Mouse (Mus musculus): Measurements from ENCODE around the gene Unc119b. TPM values are rescaled to one million over a fixed set of nuclear protein-coding genes. Genes with fewer than 3 reads are reported as not detected.
A peak's percentile ranks its signal among the peaks of the same experiment; 100 is the strongest.
"Not testable (repeated sequence)": the region's sequence is repeated elsewhere in the genome, so short reads cannot be mapped to it uniquely, and the experiment has no call there.

The Unc119b gene
- total and polyA plus RNA-seq, 2 experiments from 2014 or later, result 16.9 to 30.0 TPM

GRCm38 (mm10) chr5:115165895-115166814 lies 31.4 kb upstream of the Unc119b start:
- ATAC-seq (ENCODE audit: low FRiP score), result no peak; the same call in 1 of the 2 replicates

GRCm38 (mm10) chr5:115165351-115165750 lies 30.6 kb upstream of the Unc119b start:
- H3K9me3 ChIP-seq (ENCODE audit: low read length), result no peaks in the 10 kb centered on the region
- H3K27ac ChIP-seq (ENCODE audit: low read depth, low read length), result no peak overlapping the region
- no peaks in the 10 kb centered on the region for H3K4me1 ChIP-seq (ENCODE audit: insufficient read depth, low read length)
- ATAC-seq (ENCODE audit: low FRiP score) (no peak), DNase-seq (ENCODE audit: low spot score) (no peak)
- no peaks in the 10 kb centered on the region for H3K27me3 ChIP-seq (ENCODE audit: insufficient read depth, low read length)
- no peak overlapping the region for H3K4me2 ChIP-seq (ENCODE audit: low read depth, low read length, poor library complexity, severe bottlenecking)
- H3K9ac ChIP-seq (replicated peaks; ENCODE audit: low read length, poor library complexity, severe bottlenecking), result no peak overlapping the region
- no peaks in the 10 kb centered on the region for H3K36me3 ChIP-seq (ENCODE audit: insufficient read depth, low read length)
- TF ChIP-seq CTCF (IDR thresholded peaks at IDR 0.05), result peak; percentile 63
- WGBS, result 63% methylated on average over 9 of the region's 9 CpGs
- H3K4me3 ChIP-seq (ENCODE audit: low read depth, low read length), result no peak overlapping the region

More at GRCm38 (mm10) chr5:115165895-115166814, 31.4 kb upstream of the Unc119b start:
- Histone ChIP-seq H3K27ac (ENCODE audit: low read depth, low read length) (0 out of 2 replicates have a peak overlapping the region, but pooled peaks have one; percentile 7), H3K4me3 (ENCODE audit: low read depth, low read length) (no peak overlapping the region), H3K4me2 (ENCODE audit: low read depth, low read length, poor library complexity, severe bottlenecking) (no peak overlapping the region), H3K9me3 (ENCODE audit: low read length) (no peaks in the 10 kb centered on the region), H3K36me3 (ENCODE audit: insufficient read depth, low read length) (no peaks in the 10 kb centered on the region), H3K4me1 (ENCODE audit: insufficient read depth, low read length) (no peaks in the 10 kb centered on the region), H3K9ac (replicated peaks; ENCODE audit: low read length, poor library complexity, severe bottlenecking) (no peak overlapping the region), H3K27me3 (ENCODE audit: insufficient read depth, low read length) (no peaks in the 10 kb centered on the region)
- peak; percentile 77 for DNase-seq (ENCODE audit: low spot score)
- WGBS, result 35% methylated on average over 11 of the region's 11 CpGs
- peak; percentile 46 for TF ChIP-seq CTCF (IDR thresholded peaks at IDR 0.05)

GRCm38 (mm10) chr5:115164446-115164845 lies 29.7 kb upstream of the Unc119b start:
- WGBS, result 90% methylated on average over 4 of the region's 4 CpGs
- DNase-seq (ENCODE audit: low spot score), result not testable (repeated sequence)

GRCm38 (mm10) chr5:115163563-115163962 lies 28.8 kb upstream of the Unc119b start:
- no peaks in the 10 kb centered on the region for H3K9me3 ChIP-seq (ENCODE audit: low read length)
- WGBS, result 38% methylated on average over 8 of the region's 8 CpGs
- no peaks in the 10 kb centered on the region for H3K36me3 ChIP-seq (ENCODE audit: insufficient read depth, low read length)
- H3K27me3 ChIP-seq (ENCODE audit: insufficient read depth, low read length), result no peaks in the 10 kb centered on the region
- H3K27ac ChIP-seq (ENCODE audit: low read depth, low read length), result no peak overlapping the region
- peak; percentile 63 for TF ChIP-seq CTCF (IDR thresholded peaks at IDR 0.05)
- H3K9ac ChIP-seq (replicated peaks; ENCODE audit: low read length, poor library complexity, severe bottlenecking), result no peak overlapping the region
- no peak for DNase-seq (ENCODE audit: low spot score)
- H3K4me1 ChIP-seq (ENCODE audit: insufficient read depth, low read length), result no peaks in the 10 kb centered on the region
- H3K4me2 ChIP-seq (ENCODE audit: low read depth, low read length, poor library complexity, severe bottlenecking), result no peak overlapping the region
- ATAC-seq (ENCODE audit: low FRiP score), result no peak
- no peak overlapping the region for H3K4me3 ChIP-seq (ENCODE audit: low read depth, low read length)

More at GRCm38 (mm10) chr5:115164446-115164845, 29.7 kb upstream of the Unc119b start:
- H3K36me3 ChIP-seq (ENCODE audit: insufficient read depth, low read length); H3K9me3 ChIP-seq (ENCODE audit: low read length); H3K4me3 ChIP-seq (ENCODE audit: low read depth, low read length); H3K27ac ChIP-seq (ENCODE audit: low read depth, low read length); ATAC-seq (ENCODE audit: low FRiP score); H3K4me1 ChIP-seq (ENCODE audit: insufficient read depth, low read length); H3K27me3 ChIP-seq (ENCODE audit: insufficient read depth, low read length); H3K4me2 ChIP-seq (ENCODE audit: low read depth, low read length, poor library complexity, severe bottlenecking); H3K9ac ChIP-seq (replicated peaks; ENCODE audit: low read length, poor library complexity, severe bottlenecking): not testable (repeated sequence)

GRCm38 (mm10) chr5:115161940-115162279 lies 27.1 kb upstream of the Unc119b start:
- not testable (repeated sequence) for H3K4me2 ChIP-seq (ENCODE audit: low read depth, low read length, poor library complexity, severe bottlenecking); H3K4me1 ChIP-seq (ENCODE audit: insufficient read depth, low read length); H3K36me3 ChIP-seq (ENCODE audit: insufficient read depth, low read length); H3K27me3 ChIP-seq (ENCODE audit: insufficient read depth, low read length); H3K9me3 ChIP-seq (ENCODE audit: low read length); H3K27ac ChIP-seq (ENCODE audit: low read depth, low read length); ATAC-seq (ENCODE audit: low FRiP score); H3K4me3 ChIP-seq (ENCODE audit: low read depth, low read length); H3K9ac ChIP-seq (replicated peaks; ENCODE audit: low read length, poor library complexity, severe bottlenecking); DNase-seq (ENCODE audit: low spot score)
- 80% methylated on average over 1 of the region's 1 CpGs for WGBS
